Mouse (Mus musculus) neural tube, embryonic 11.5 days (tissue): ENCODE results near the gene Gtf2f2. TPM values are rescaled to one million over a fixed set of nuclear protein-coding genes. Genes with fewer than 3 reads are reported as not detected.

Source experiments
- ATAC-seq: fragments of 200-750 bp; cut with Nextera tagmentation; 2 replicates; pipeline ENCODE4 v1.8.0; 2017; ENCODE audit warnings: moderate number of reproducible peaks, mild to moderate bottlenecking, moderate TSS enrichment, moderate library complexity; ENCODE audit not compliant: insufficient read depth, low FRiP score, low TSS enrichment
- DNase-seq: peaks from one replicate; pipeline ENCODE4 v3.0.0-alpha.2; 2015; ENCODE audit warnings: low spot score
- H3K27ac ChIP-seq: fragments of 300-500 bp; sonication (generic); 2 replicates; pipeline ENCODE4 v1.5.1; 2014; ENCODE audit warnings: low read depth, mild to moderate bottlenecking, low read length
- H3K27me3 ChIP-seq: fragments of 300-500 bp; sonication (generic); 2 replicates; pipeline ENCODE4 v1.6.1; 2014; ENCODE audit warnings: mild to moderate bottlenecking, low read length, mixed read lengths; ENCODE audit not compliant: control insufficient read depth, insufficient read depth
- H3K36me3 ChIP-seq: fragments of 300-500 bp; sonication (generic); 2 replicates; pipeline ENCODE4 v1.6.1; 2014; ENCODE audit warnings: mild to moderate bottlenecking, low read length, moderate library complexity, mixed read lengths; ENCODE audit not compliant: control insufficient read depth, insufficient read depth
- H3K4me1 ChIP-seq: fragments of 300-500 bp; sonication (generic); 2 replicates; pipeline ENCODE4 v1.6.1; 2014; ENCODE audit warnings: low read length, mixed read lengths; ENCODE audit not compliant: control insufficient read depth, insufficient read depth
- H3K4me2 ChIP-seq: fragments of 300-500 bp; sonication (generic); 2 replicates; pipeline ENCODE4 v1.6.1; 2014; ENCODE audit warnings: low read depth, mild to moderate bottlenecking, moderate library complexity
- H3K4me3 ChIP-seq: fragments of 300-500 bp; sonication (generic); 2 replicates; pipeline ENCODE4 v1.5.1; 2014; ENCODE audit warnings: low read depth, low read length
- H3K9ac ChIP-seq: fragments of 300-500 bp; sonication (generic); 2 replicates; pipeline ENCODE4 v1.6.1; 2014; ENCODE audit warnings: mild to moderate bottlenecking, low read length
- H3K9me3 ChIP-seq: fragments of 300-500 bp; sonication (generic); 2 replicates; pipeline ENCODE4 v1.6.1; 2016; ENCODE audit warnings: low read length; ENCODE audit not compliant: control insufficient read depth
- WGBS: fragments of 180-500 bp; shearing (Covaris S2); extraction: QIAGEN DNeasy Blood & Tissue Kit; methylation state at CpG from one replicate; pipeline ENCODE4 v1.1.7; 2014; 5-methylcytosine and 5-hydroxymethylcytosine counted together
- polyA plus RNA-seq: library from polyadenylated mRNA; unstranded; fragments of >200 nt; fragmentation: Nextera tagmentation; extraction: Ambion mirVana; gene quantifications from 2 replicates; pipeline ENCODE4 v1.2.1, GENCODE M21; 2014

The Gtf2f2 gene
- polyA plus RNA-seq, 1 experiment from 2014 or later: 52.1 TPM

DNA sequence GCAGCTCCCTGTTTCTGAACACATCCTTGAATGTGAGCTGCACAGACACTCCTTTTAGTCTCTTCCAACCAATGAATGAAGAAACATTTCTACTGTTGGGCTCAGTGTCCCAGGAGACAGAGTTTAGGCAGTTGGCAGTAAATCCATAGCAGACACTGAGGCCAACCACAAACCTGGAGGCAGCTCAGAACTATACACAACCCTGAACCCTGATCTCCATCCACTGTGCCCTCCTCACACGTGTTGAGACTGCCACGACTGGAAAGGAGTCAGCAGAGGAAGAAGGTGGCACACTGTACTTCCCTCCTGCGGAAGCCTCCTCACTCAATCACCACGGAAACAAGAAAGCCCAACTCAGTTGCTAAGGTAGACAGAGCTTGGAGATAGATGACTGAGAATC lies 25.6 kb downstream of the Gtf2f2 start:
- Histone ChIP-seq H3K27me3 (no peaks in the 10 kb centered on the region), H3K9me3 (no peaks in the 10 kb centered on the region), H3K9ac (no peak overlapping the region), H3K4me2 (no peak overlapping the region), H3K27ac (no peak overlapping the region), H3K4me3 (no peak overlapping the region), H3K36me3 (no peaks in the 10 kb centered on the region), H3K4me1 (no peaks in the 10 kb centered on the region)
- no peak for ATAC-seq
- DNase-seq: no peak
- WGBS: 67% methylated on average over 4 of the region's 4 CpGs

DNA sequence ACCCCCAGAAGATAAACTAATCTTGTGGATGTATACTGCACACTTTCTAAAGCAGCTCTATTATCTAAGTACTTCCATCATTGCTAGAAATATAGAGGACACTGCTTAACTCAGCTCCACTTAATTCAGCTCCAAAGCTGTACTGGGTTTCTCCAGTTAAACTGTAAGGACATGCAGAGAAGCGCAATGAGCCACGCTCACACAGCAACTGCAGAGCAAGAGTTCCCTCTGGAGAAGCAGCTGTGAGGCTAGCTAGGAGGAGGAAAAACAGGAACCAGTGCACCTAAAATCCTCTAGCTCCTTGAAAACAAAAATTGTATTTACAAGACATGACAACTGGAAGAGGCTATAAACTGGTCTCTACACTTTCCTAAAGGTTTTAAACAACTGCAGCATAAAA lies 26.8 kb downstream of the Gtf2f2 start:
- Histone ChIP-seq H3K4me1 (no peaks in the 10 kb centered on the region), H3K9ac (no peak overlapping the region), H3K4me3 (no peak overlapping the region), H3K9me3 (no peaks in the 10 kb centered on the region), H3K27ac (no peak overlapping the region), H3K4me2 (no peak overlapping the region), H3K36me3 (no peaks in the 10 kb centered on the region), H3K27me3 (no peaks in the 10 kb centered on the region)
- no peak for ATAC-seq
- DNase-seq: no peak
- WGBS: 89% methylated on average over 2 of the region's 2 CpGs

DNA sequence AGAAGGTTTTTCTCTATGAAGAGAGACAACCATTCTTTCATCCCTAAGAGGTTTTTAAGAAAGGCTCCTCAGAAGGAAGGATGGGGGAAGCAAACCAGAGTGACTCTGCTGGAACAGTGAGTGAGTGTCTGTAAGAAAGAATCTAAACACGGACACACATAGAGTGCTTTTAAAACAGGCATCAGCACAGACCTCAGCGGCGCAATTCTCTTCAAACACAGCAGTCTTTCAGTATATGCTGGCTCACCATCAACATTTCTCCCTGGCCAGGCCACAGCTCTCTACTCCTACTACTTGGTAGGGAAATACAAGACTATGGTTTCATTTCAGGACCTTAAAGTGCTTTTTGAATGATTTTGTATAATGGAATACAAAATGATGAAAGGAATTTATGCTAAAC lies 29.4 kb downstream of the Gtf2f2 start:
- DNase-seq (no peak), ATAC-seq (no peak)
- no peak overlapping the region for H3K4me2 ChIP-seq
- H3K9ac ChIP-seq: no peak overlapping the region
- no peaks in the 10 kb centered on the region for H3K9me3 ChIP-seq
- H3K27me3 ChIP-seq: no peaks in the 10 kb centered on the region
- H3K27ac ChIP-seq: no peak overlapping the region
- no peak overlapping the region for H3K4me3 ChIP-seq
- no peaks in the 10 kb centered on the region for H3K4me1 ChIP-seq
- WGBS: 94% methylated on average over 3 of the region's 3 CpGs
- no peaks in the 10 kb centered on the region for H3K36me3 ChIP-seq

DNA sequence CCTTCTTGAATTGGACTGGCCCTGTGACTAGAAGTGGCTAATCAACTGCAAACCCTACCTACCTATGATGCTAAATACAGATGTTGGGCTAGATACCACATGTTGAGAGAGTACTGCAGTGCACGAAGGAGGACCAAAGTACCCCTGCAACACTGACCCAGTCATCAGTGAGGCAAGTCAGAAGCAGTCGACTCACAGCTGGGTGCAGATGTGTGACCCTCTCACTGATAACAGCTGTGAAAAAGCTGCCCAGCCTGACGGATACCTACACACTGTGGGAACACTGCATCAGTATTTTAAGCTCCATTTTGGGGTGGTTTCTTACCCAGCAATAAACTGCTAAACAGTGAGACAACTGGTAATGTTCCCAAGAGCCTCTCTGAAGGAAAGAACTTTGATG lies 34.6 kb downstream of the Gtf2f2 start:
- Histone ChIP-seq H3K27me3 (no peaks in the 10 kb centered on the region), H3K27ac (no peak overlapping the region), H3K9ac (no peak overlapping the region), H3K9me3 (no peaks in the 10 kb centered on the region), H3K4me2 (no peak overlapping the region), H3K36me3 (no peaks in the 10 kb centered on the region), H3K4me1 (no peaks in the 10 kb centered on the region), H3K4me3 (no peak overlapping the region)
- DNase-seq (no peak), ATAC-seq (no peak)
- WGBS: 45% methylated on average over 3 of the region's 3 CpGs

DNA sequence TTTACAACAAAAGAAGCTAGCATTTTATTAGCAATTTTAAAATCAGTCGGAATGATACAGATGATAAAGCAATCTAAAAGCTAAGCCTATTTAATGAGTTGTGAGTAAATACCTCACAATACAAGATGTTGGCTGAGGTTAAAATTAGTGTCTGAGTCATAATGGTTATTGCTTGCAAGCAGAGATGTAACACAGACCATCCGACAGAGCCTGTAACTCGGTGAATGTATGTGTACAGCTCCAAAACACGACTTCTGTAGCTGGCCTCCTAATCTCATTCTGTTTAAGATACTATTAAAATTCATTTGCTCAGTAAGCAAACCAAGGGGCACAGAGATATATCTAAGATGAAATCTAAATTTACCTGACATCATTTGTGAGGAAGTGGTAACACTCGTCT lies 43.4 kb downstream of the Gtf2f2 start:
- Histone ChIP-seq H3K36me3 (no peaks in the 10 kb centered on the region), H3K4me2 (no peak overlapping the region), H3K27ac (no peak overlapping the region), H3K9me3 (no peaks in the 10 kb centered on the region), H3K4me1 (no peaks in the 10 kb centered on the region), H3K27me3 (no peaks in the 10 kb centered on the region), H3K9ac (no peak overlapping the region), H3K4me3 (no peak overlapping the region)
- 89% methylated on average over 5 of the region's 5 CpGs for WGBS
- ATAC-seq (no peak), DNase-seq (no peak)

DNA sequence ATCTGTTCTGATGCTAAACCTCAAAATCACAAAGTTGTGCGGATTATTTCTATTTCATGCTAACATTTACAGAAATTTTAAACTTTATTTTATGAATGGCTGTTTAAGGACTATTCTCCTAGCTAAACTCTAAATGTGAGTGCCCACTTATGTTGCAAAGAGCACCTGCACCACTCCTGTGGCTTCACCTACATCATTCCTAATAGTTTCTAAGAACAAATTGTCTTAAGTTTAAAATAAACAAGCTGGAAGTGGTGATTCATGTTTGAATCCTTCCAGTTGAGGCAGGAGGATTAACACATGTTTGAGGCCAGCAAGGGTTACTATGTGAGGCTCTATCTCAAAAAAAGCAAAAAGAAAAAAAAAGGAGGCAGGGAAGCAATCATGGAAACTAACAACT lies 46.2 kb downstream of the Gtf2f2 start:
- no peak overlapping the region for H3K27ac ChIP-seq
- no peaks in the 10 kb centered on the region for H3K4me1 ChIP-seq
- no peak for DNase-seq
- no peaks in the 10 kb centered on the region for H3K36me3 ChIP-seq
- no peak overlapping the region for H3K4me3 ChIP-seq
- H3K9ac ChIP-seq: no peak overlapping the region
- H3K4me2 ChIP-seq: no peak overlapping the region
- 97% methylated on average over 1 of the region's 1 CpGs for WGBS
- H3K27me3 ChIP-seq: no peaks in the 10 kb centered on the region
- ATAC-seq: no peak
- H3K9me3 ChIP-seq: no peaks in the 10 kb centered on the region

DNA sequence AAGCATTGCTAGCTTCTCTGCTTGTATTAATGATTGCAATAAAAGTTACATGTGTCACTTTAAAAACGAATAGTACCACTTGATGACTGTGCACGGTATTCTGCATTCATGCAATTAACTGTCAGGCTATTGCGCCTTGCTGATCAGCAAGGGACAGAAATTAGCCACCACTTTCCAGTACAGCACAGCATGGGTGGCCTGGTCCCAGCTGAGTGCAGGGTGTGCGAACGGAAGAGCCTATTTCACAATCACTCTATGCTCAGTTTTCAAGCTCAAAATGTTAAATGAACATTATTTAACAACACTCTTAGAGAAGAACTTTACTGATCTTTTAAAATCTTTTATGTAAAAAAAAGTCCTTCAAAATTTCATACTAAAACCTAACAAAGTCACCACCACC lies 46.7 kb downstream of the Gtf2f2 start:
- no peak overlapping the region for H3K4me2 ChIP-seq
- no peak for ATAC-seq
- no peak overlapping the region for H3K4me3 ChIP-seq
- H3K9me3 ChIP-seq: no peaks in the 10 kb centered on the region
- H3K9ac ChIP-seq: no peak overlapping the region
- no peaks in the 10 kb centered on the region for H3K4me1 ChIP-seq
- H3K27me3 ChIP-seq: no peaks in the 10 kb centered on the region
- H3K36me3 ChIP-seq: no peaks in the 10 kb centered on the region
- 67% methylated on average over 5 of the region's 5 CpGs for WGBS
- DNase-seq: no peak
- no peak overlapping the region for H3K27ac ChIP-seq

DNA sequence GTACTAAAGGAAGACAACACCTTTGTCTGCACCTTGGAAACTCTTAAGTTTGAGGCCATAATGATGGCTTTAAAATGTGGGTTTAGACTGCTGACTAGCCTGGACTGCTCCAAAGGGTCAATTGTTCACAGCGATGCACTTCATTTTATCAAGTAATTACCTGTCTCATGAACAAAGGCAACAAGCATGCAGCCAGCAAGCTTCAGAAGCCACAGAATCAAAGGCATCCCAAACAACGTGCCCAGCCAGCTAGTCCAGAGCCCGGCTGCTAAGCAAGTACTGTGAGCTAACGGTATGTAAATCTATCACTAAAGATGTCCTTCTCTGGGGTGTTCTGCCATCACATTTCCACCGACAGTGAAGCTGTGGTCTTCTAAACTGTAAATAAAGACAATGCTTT lies 47.5 kb downstream of the Gtf2f2 start:
- Histone ChIP-seq H3K27ac (no peak overlapping the region), H3K4me2 (no peak overlapping the region), H3K27me3 (no peaks in the 10 kb centered on the region), H3K4me1 (no peaks in the 10 kb centered on the region), H3K9ac (no peak overlapping the region), H3K4me3 (no peak overlapping the region), H3K9me3 (no peaks in the 10 kb centered on the region), H3K36me3 (no peaks in the 10 kb centered on the region)
- 39% methylated on average over 5 of the region's 5 CpGs for WGBS
- ATAC-seq: no peak
- peak; percentile 23 for DNase-seq

DNA sequence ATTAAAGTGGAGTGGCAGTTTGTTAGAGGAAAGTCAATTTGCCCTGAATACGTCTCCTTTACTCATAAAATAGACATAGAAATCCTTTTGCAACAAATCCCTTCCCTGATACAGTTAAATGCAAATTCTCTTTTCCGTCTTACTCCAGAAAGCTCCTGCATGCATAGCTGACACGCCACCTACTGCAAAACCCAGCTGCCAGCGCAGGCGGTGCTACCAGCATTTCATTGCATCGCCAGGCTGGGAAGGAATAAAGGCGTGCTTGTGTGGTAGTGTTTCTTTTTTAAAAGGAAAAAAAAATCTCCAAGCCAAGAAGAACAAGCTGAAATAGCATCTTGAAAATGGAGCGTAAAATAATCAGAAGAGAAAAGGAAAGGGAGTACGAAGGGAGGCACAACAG lies 48.4 kb downstream of the Gtf2f2 start:
- Histone ChIP-seq H3K4me2 (no peak overlapping the region), H3K4me3 (no peak overlapping the region), H3K36me3 (no peaks in the 10 kb centered on the region), H3K9me3 (no peaks in the 10 kb centered on the region), H3K4me1 (no peaks in the 10 kb centered on the region), H3K27me3 (no peaks in the 10 kb centered on the region), H3K9ac (no peak overlapping the region), H3K27ac (no peak overlapping the region)
- DNase-seq: no peak
- no peak for ATAC-seq
- 81% methylated on average over 9 of the region's 9 CpGs for WGBS
